Mouse (Mus musculus): ENCODE results near the gene Shank2.

GRCm38 (mm10) chr7:144414632-144415031, 412.9 kb downstream of the Shank2 start:
- TF ChIP-seq POLR2A (IDR thresholded peaks at IDR 0.05; ENCODE audit: borderline replicate concordance, extremely low read depth, insufficient read depth, insufficient read length, poor library complexity, severe bottlenecking) (no peak), CTCF (IDR thresholded peaks at IDR 0.05; ENCODE audit: borderline replicate concordance, extremely low read depth, insufficient read depth, insufficient read length) (no peak)

Measured in brain, embryonic 14.5 days (tissue).